Mouse (Mus musculus): ENCODE results near the gene Gm3055. TPM values are rescaled to one million over a fixed set of nuclear protein-coding genes. Genes with fewer than 3 reads are reported as not detected.

The Gm3055 gene
- 13.5 TPM for polyA plus RNA-seq (2014; fragmentation: Illumina TruSeq; extraction: RNeasy Lipid Tissue Mini Kit (QIAGEN cat#74804); ENCODE audit: low read depth, low replicate concordance)

DNA sequence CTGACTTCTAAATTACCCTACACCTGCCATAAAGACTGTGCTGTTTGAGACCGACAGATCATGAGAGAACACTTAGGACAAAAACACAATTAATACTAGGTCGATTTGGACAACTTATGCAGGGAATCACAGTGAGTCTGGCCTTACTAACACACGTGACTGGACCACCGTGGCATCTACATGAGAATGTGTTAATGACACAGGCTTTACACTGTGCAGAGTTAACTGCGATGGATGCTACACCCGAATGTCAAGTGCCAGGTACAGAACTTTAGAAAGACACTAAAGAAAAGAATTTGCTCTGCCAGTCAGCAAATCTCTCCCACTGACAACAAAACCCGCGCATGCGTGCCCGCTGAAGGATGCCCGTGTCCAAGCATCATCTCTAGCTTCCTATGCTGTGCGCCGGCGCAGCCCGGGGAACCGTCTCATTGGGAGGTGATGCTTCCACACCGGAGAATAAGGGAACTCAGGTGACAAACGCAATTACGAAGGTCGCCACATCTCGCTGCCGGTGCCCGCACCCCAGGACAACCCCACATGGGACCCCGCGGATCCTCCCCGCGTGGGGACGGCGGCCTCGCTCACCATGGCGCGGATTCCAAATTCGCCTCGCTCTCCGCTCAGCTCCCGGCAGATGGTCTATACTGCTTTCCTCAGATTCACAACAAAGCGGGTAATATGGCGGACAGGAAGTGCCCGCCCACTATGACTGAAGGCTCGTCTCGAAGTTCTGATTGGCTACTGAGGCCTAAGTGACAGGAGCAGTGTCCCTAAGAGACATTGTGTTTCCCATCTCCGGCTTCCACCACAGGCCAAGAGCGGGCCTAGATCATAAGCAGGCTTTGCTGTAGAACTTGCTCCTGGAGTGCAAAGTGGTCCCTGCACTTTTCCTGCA lies at the start of gene Gm3055:
Gene Gm3055, minus strand, starts transcription at position 656 of the 898 bp plus-strand sequence.

GRCm38 (mm10) chr10:81811899-81812298 lies 40.9 kb upstream of the Gm3055 start, which contains the start of gene Gm4767:
Gene Gm4767 (plus strand): TSS chr10:81812186.

DNA sequence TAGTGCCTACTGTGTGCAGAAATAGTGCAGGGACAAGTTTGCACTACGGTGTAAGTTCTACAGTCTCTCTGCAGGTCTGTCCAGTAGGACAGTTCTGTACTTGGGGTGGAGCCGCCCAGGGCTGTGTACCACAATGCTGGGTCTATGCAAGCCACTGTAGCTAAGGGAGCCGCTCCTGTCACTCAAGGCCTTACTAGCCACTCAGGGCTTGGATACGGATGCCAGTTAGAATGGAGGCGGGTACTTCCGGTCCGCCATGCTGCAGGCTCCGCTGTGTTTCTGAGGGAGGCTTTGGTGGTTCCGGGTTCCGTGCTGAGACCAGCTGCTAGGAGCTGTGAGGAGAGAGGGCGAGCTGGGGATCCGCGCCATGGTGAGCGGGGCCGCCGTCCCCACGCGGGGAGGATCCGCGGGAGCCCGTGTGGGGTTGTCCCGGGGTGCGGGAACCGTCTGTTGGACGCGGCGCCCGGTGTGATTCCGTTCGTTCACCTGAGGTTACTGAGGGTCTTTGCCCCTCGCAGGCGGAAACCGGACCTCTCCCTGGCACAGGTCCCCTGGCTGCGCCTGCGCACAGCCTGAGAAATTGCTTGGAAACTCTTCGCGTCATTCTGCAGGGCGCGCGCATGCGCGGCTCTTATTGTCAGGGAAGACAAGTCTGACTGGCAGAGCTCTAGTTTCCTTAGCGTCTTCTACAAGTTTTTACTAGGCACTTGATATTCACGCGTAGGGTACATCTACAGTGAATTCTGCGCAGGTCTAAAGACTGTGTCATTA lies 66.2 kb downstream of the Gm3055 start, which contains the start of gene Zfp433:
Gene Zfp433, plus strand, starts transcription at position 295 of the 771 bp plus-strand sequence.

Other genes with a start within 250 kb of the Gm3055 start
- not detected for gene Gna15, start 246.9 kb downstream of the Gm3055 start, polyA plus RNA-seq (2014; fragmentation: Illumina TruSeq; extraction: RNeasy Lipid Tissue Mini Kit (QIAGEN cat#74804); ENCODE audit: low read depth, low replicate concordance)
- gene Gna11, start 226.0 kb downstream of the Gm3055 start, polyA plus RNA-seq (2014; fragmentation: Illumina TruSeq; extraction: RNeasy Lipid Tissue Mini Kit (QIAGEN cat#74804); ENCODE audit: low read depth, low replicate concordance), result 2.5 TPM
- 18.4 TPM for gene Aes, start 211.7 kb downstream of the Gm3055 start, polyA plus RNA-seq (2014; fragmentation: Illumina TruSeq; extraction: RNeasy Lipid Tissue Mini Kit (QIAGEN cat#74804); ENCODE audit: low read depth, low replicate concordance)
- 6.3 TPM for gene Tle2, start 196.6 kb downstream of the Gm3055 start, polyA plus RNA-seq (2014; fragmentation: Illumina TruSeq; extraction: RNeasy Lipid Tissue Mini Kit (QIAGEN cat#74804); ENCODE audit: low read depth, low replicate concordance)
- gene Tle6, start 170.1 kb downstream of the Gm3055 start, polyA plus RNA-seq (2014; fragmentation: Illumina TruSeq; extraction: RNeasy Lipid Tissue Mini Kit (QIAGEN cat#74804); ENCODE audit: low read depth, low replicate concordance), result 0.73 TPM
- 2.3 TPM for gene BC025920, start 164.9 kb downstream of the Gm3055 start, polyA plus RNA-seq (2014; fragmentation: Illumina TruSeq; extraction: RNeasy Lipid Tissue Mini Kit (QIAGEN cat#74804); ENCODE audit: low read depth, low replicate concordance)
- not detected for gene Sirt6, start 143.4 kb downstream of the Gm3055 start, polyA plus RNA-seq (2014; fragmentation: Illumina TruSeq; extraction: RNeasy Lipid Tissue Mini Kit (QIAGEN cat#74804); ENCODE audit: low read depth, low replicate concordance)
- gene Ankrd24, start 142.6 kb downstream of the Gm3055 start, polyA plus RNA-seq (2014; fragmentation: Illumina TruSeq; extraction: RNeasy Lipid Tissue Mini Kit (QIAGEN cat#74804); ENCODE audit: low read depth, low replicate concordance), result 2.0 TPM
- gene Gm10778, start 122.1 kb downstream of the Gm3055 start, polyA plus RNA-seq (2014; fragmentation: Illumina TruSeq; extraction: RNeasy Lipid Tissue Mini Kit (QIAGEN cat#74804); ENCODE audit: low read depth, low replicate concordance), result 13.7 TPM
- gene Zfp433, start 66.3 kb downstream of the Gm3055 start, polyA plus RNA-seq (2014; fragmentation: Illumina TruSeq; extraction: RNeasy Lipid Tissue Mini Kit (QIAGEN cat#74804); ENCODE audit: low read depth, low replicate concordance), result 19.9 TPM
- gene Gm4767, start 41.0 kb upstream of the Gm3055 start, polyA plus RNA-seq (2014; fragmentation: Illumina TruSeq; extraction: RNeasy Lipid Tissue Mini Kit (QIAGEN cat#74804); ENCODE audit: low read depth, low replicate concordance), result 4.2 TPM
- gene Gm32687, start 92.8 kb upstream of the Gm3055 start, polyA plus RNA-seq (2014; fragmentation: Illumina TruSeq; extraction: RNeasy Lipid Tissue Mini Kit (QIAGEN cat#74804); ENCODE audit: low read depth, low replicate concordance), result 9.0 TPM
- 4.0 TPM for gene Zfp781, start 159.3 kb upstream of the Gm3055 start, polyA plus RNA-seq (2014; fragmentation: Illumina TruSeq; extraction: RNeasy Lipid Tissue Mini Kit (QIAGEN cat#74804); ENCODE audit: low read depth, low replicate concordance)

All from kidney, adult 10 weeks (tissue).